Mouse (Mus musculus): ENCODE results near the gene Metap2. TPM values are rescaled to one million over a fixed set of nuclear protein-coding genes. Genes with fewer than 3 reads are reported as not detected.
A peak's percentile ranks its signal among the peaks of the same experiment; 100 is the strongest.

The Metap2 gene
- polyA plus RNA-seq, 1 experiment from 2014 or later: 161 TPM

- 48% methylated on average over 5 of the region's 5 CpGs for WGBS (ENCODE audit: insufficient replicate concordance)
Observed at GRCm38 (mm10) chr10:93932020-93932419, 35.1 kb upstream of the Metap2 start.

GRCm38 (mm10) chr10:93931431-93931830 lies 34.5 kb upstream of the Metap2 start:
- 74% methylated on average over 9 of the region's 9 CpGs for WGBS (ENCODE audit: insufficient replicate concordance)
- Histone ChIP-seq H3K36me3 (ENCODE audit: control insufficient read depth, insufficient read depth) (no peaks in the 10 kb centered on the region), H3K27ac (ENCODE audit: low read length) (no peak overlapping the region), H3K27me3 (ENCODE audit: control insufficient read depth, insufficient read depth, low read depth, low read length) (no peaks in the 10 kb centered on the region; the same call in 1 of the 2 replicates), H3K4me2 (ENCODE audit: low read depth, low read length) (no peak overlapping the region), H3K9ac (ENCODE audit: low read depth, low read length) (no peak overlapping the region), H3K4me1 (ENCODE audit: control insufficient read depth, low read depth, low read length) (no peaks in the 10 kb centered on the region), H3K4me3 (ENCODE audit: low read depth, low read length) (no peak overlapping the region), H3K9me3 (replicated peaks; ENCODE audit: control insufficient read depth, low read length) (no peaks in the 10 kb centered on the region)
- ATAC-seq (ENCODE audit: low read depth): no peak

More at GRCm38 (mm10) chr10:93932020-93932419, 35.1 kb upstream of the Metap2 start:
- Histone ChIP-seq H3K36me3 (ENCODE audit: control insufficient read depth, insufficient read depth) (no peaks in the 10 kb centered on the region), H3K4me1 (ENCODE audit: control insufficient read depth, low read depth, low read length) (no peaks in the 10 kb centered on the region), H3K9me3 (replicated peaks; ENCODE audit: control insufficient read depth, low read length) (no peaks in the 10 kb centered on the region), H3K9ac (ENCODE audit: low read depth, low read length) (no peak overlapping the region), H3K27me3 (ENCODE audit: control insufficient read depth, insufficient read depth, low read depth, low read length) (no peaks in the 10 kb centered on the region; the same call in 1 of the 2 replicates), H3K27ac (ENCODE audit: low read length) (no peak overlapping the region), H3K4me3 (ENCODE audit: low read depth, low read length) (no peak overlapping the region), H3K4me2 (ENCODE audit: low read depth, low read length) (no peak overlapping the region)
- ATAC-seq (ENCODE audit: low read depth): no peak

GRCm38 (mm10) chr10:93930236-93930824 lies 33.4 kb upstream of the Metap2 start:
- ATAC-seq (ENCODE audit: low read depth): no peak
- Histone ChIP-seq H3K9ac (ENCODE audit: low read depth, low read length) (no peak overlapping the region), H3K27me3 (ENCODE audit: control insufficient read depth, insufficient read depth, low read depth, low read length) (no peaks in the 10 kb centered on the region; the same call in 1 of the 2 replicates), H3K4me3 (ENCODE audit: low read depth, low read length) (no peak overlapping the region), H3K9me3 (replicated peaks; ENCODE audit: control insufficient read depth, low read length) (no peaks in the 10 kb centered on the region), H3K4me2 (ENCODE audit: low read depth, low read length) (no peak overlapping the region), H3K4me1 (ENCODE audit: control insufficient read depth, low read depth, low read length) (no peaks in the 10 kb centered on the region), H3K36me3 (ENCODE audit: control insufficient read depth, insufficient read depth) (no peaks in the 10 kb centered on the region), H3K27ac (ENCODE audit: low read length) (no peak overlapping the region)
- 54% methylated on average over 4 of the region's 4 CpGs for WGBS (ENCODE audit: insufficient replicate concordance)

- H3K9me3 ChIP-seq (replicated peaks; ENCODE audit: control insufficient read depth, low read length): no peaks in the 10 kb centered on the region
- no peaks in the 10 kb centered on the region for H3K36me3 ChIP-seq (ENCODE audit: control insufficient read depth, insufficient read depth)
- H3K27ac ChIP-seq (ENCODE audit: low read length): no peak overlapping the region
- ATAC-seq (ENCODE audit: low read depth): no peak
- no peak overlapping the region for H3K9ac ChIP-seq (ENCODE audit: low read depth, low read length)
- no peak overlapping the region for H3K4me2 ChIP-seq (ENCODE audit: low read depth, low read length)
- peaks cover 3% of the 10 kb centered on the region for H3K4me1 ChIP-seq (ENCODE audit: control insufficient read depth, low read depth, low read length)
- no peak overlapping the region for H3K4me3 ChIP-seq (ENCODE audit: low read depth, low read length)
- H3K27me3 ChIP-seq (ENCODE audit: control insufficient read depth, insufficient read depth, low read depth, low read length): no peaks in the 10 kb centered on the region
- 70% methylated on average over 5 of the region's 5 CpGs for WGBS (ENCODE audit: insufficient replicate concordance)
Observed at GRCm38 (mm10) chr10:93924666-93925065, 27.8 kb upstream of the Metap2 start.

GRCm38 (mm10) chr10:93921160-93921559 lies 24.3 kb upstream of the Metap2 start:
- H3K4me1 ChIP-seq (ENCODE audit: control insufficient read depth, low read depth, low read length): peaks cover 14% of the 10 kb centered on the region
- 44% methylated on average over 4 of the region's 4 CpGs for WGBS (ENCODE audit: insufficient replicate concordance)
- no peaks in the 10 kb centered on the region for H3K9me3 ChIP-seq (replicated peaks; ENCODE audit: control insufficient read depth, low read length)
- no peak overlapping the region for H3K9ac ChIP-seq (ENCODE audit: low read depth, low read length)
- no peaks in the 10 kb centered on the region for H3K36me3 ChIP-seq (ENCODE audit: control insufficient read depth, insufficient read depth)
- H3K27me3 ChIP-seq (ENCODE audit: control insufficient read depth, insufficient read depth, low read depth, low read length): no peaks in the 10 kb centered on the region
- no peak overlapping the region for H3K4me2 ChIP-seq (ENCODE audit: low read depth, low read length)
- ATAC-seq (ENCODE audit: low read depth): 0 out of 2 replicates have a peak, but pooled peaks have one; percentile 27
- H3K27ac ChIP-seq (ENCODE audit: low read length): no peak overlapping the region
- no peak overlapping the region for H3K4me3 ChIP-seq (ENCODE audit: low read depth, low read length)

GRCm38 (mm10) chr10:93919227-93919626 lies 22.3 kb upstream of the Metap2 start:
- WGBS (ENCODE audit: insufficient replicate concordance): 36% methylated on average over 13 of the region's 13 CpGs
- H3K27ac ChIP-seq (ENCODE audit: low read length): no peak overlapping the region
- no peak for ATAC-seq (ENCODE audit: low read depth)

GRCm38 (mm10) chr10:93918701-93919100 lies 21.8 kb upstream of the Metap2 start:
- Histone ChIP-seq H3K27me3 (ENCODE audit: control insufficient read depth, insufficient read depth, low read depth, low read length) (no peaks in the 10 kb centered on the region), H3K9ac (ENCODE audit: low read depth, low read length) (no peak overlapping the region), H3K9me3 (replicated peaks; ENCODE audit: control insufficient read depth, low read length) (no peaks in the 10 kb centered on the region), H3K4me3 (ENCODE audit: low read depth, low read length) (no peak overlapping the region), H3K4me2 (ENCODE audit: low read depth, low read length) (no peak overlapping the region), H3K36me3 (ENCODE audit: control insufficient read depth, insufficient read depth) (no peaks in the 10 kb centered on the region), H3K27ac (ENCODE audit: low read length) (no peak overlapping the region), H3K4me1 (ENCODE audit: control insufficient read depth, low read depth, low read length) (peaks cover 14% of the 10 kb centered on the region)
- no peak for ATAC-seq (ENCODE audit: low read depth)
- WGBS (ENCODE audit: insufficient replicate concordance): 46% methylated on average over 6 of the region's 6 CpGs

More at GRCm38 (mm10) chr10:93919227-93919626, 22.3 kb upstream of the Metap2 start:
- no peaks in the 10 kb centered on the region for H3K27me3 ChIP-seq (ENCODE audit: control insufficient read depth, insufficient read depth, low read depth, low read length)
- no peak overlapping the region for H3K4me3 ChIP-seq (ENCODE audit: low read depth, low read length)
- no peak overlapping the region for H3K9ac ChIP-seq (ENCODE audit: low read depth, low read length)
- H3K36me3 ChIP-seq (ENCODE audit: control insufficient read depth, insufficient read depth): no peaks in the 10 kb centered on the region
- H3K4me2 ChIP-seq (ENCODE audit: low read depth, low read length): no peak overlapping the region
- no peaks in the 10 kb centered on the region for H3K9me3 ChIP-seq (replicated peaks; ENCODE audit: control insufficient read depth, low read length)
- peaks cover 14% of the 10 kb centered on the region for H3K4me1 ChIP-seq (ENCODE audit: control insufficient read depth, low read depth, low read length)

- Histone ChIP-seq H3K9ac (ENCODE audit: low read depth, low read length) (no peak overlapping the region), H3K4me2 (ENCODE audit: low read depth, low read length) (no peak overlapping the region), H3K9me3 (replicated peaks; ENCODE audit: control insufficient read depth, low read length) (no peaks in the 10 kb centered on the region), H3K36me3 (ENCODE audit: control insufficient read depth, insufficient read depth) (no peaks in the 10 kb centered on the region), H3K4me1 (ENCODE audit: control insufficient read depth, low read depth, low read length) (peaks cover 14% of the 10 kb centered on the region), H3K27me3 (ENCODE audit: control insufficient read depth, insufficient read depth, low read depth, low read length) (no peaks in the 10 kb centered on the region), H3K27ac (ENCODE audit: low read length) (0 out of 2 replicates have a peak overlapping the region, but pooled peaks have one; percentile 9), H3K4me3 (ENCODE audit: low read depth, low read length) (no peak overlapping the region)
- 33% methylated on average over 2 of the region's 2 CpGs for WGBS (ENCODE audit: insufficient replicate concordance)
- peak; percentile 69 for ATAC-seq (ENCODE audit: low read depth)
Observed at GRCm38 (mm10) chr10:93918087-93918486, 21.2 kb upstream of the Metap2 start.

GRCm38 (mm10) chr10:93916778-93917177 lies 19.9 kb upstream of the Metap2 start:
- no peak overlapping the region for H3K4me2 ChIP-seq (ENCODE audit: low read depth, low read length)
- ATAC-seq (ENCODE audit: low read depth): no peak
- H3K9ac ChIP-seq (ENCODE audit: low read depth, low read length): no peak overlapping the region
- no peaks in the 10 kb centered on the region for H3K27me3 ChIP-seq (ENCODE audit: control insufficient read depth, insufficient read depth, low read depth, low read length)
- peaks cover 27% of the 10 kb centered on the region for H3K4me1 ChIP-seq (ENCODE audit: control insufficient read depth, low read depth, low read length)
- H3K4me3 ChIP-seq (ENCODE audit: low read depth, low read length): no peak overlapping the region
- no peak overlapping the region for H3K27ac ChIP-seq (ENCODE audit: low read length)
- H3K9me3 ChIP-seq (replicated peaks; ENCODE audit: control insufficient read depth, low read length): no peaks in the 10 kb centered on the region
- 65% methylated on average over 2 of the region's 2 CpGs for WGBS (ENCODE audit: insufficient replicate concordance)
- H3K36me3 ChIP-seq (ENCODE audit: control insufficient read depth, insufficient read depth): no peaks in the 10 kb centered on the region
